Mouse (Mus musculus) embryonic facial prominence, embryonic 12.5 days (tissue): Measurements from ENCODE around the gene Tnnc2. TPM values are rescaled to one million over a fixed set of nuclear protein-coding genes. Genes with fewer than 3 reads are reported as not detected.

Experiments
- ATAC-seq: fragments of 200-750 bp; cut with Nextera tagmentation; 2 replicates; pipeline ENCODE4 v1.8.0; 2017; ENCODE audit not compliant: insufficient number of reproducible peaks, insufficient read depth, low FRiP score, low TSS enrichment
- H3K27ac ChIP-seq: fragments of 300-500 bp; sonication (generic); 2 replicates; pipeline ENCODE4 v1.5.1; 2016; ENCODE audit warnings: mild to moderate bottlenecking
- H3K27me3 ChIP-seq: fragments of 300-500 bp; sonication (generic); 2 replicates; pipeline ENCODE4 v1.6.1; 2016; ENCODE audit warnings: mild to moderate bottlenecking, moderate library complexity
- H3K36me3 ChIP-seq: fragments of 300-500 bp; sonication (generic); 2 replicates; pipeline ENCODE4 v1.6.1; 2016; ENCODE audit warnings: mild to moderate bottlenecking
- H3K4me1 ChIP-seq: fragments of 300-500 bp; sonication (generic); 2 replicates; pipeline ENCODE4 v1.6.1; 2016
- H3K4me2 ChIP-seq: fragments of 300-500 bp; sonication (generic); replicated peaks from 2 replicates; pipeline ENCODE4 v1.6.1; 2016; ENCODE audit warnings: mild to moderate bottlenecking, moderate library complexity
- H3K4me3 ChIP-seq: fragments of 300-500 bp; sonication (generic); 2 replicates; pipeline ENCODE4 v1.5.1; 2016; ENCODE audit warnings: mild to moderate bottlenecking
- H3K9ac ChIP-seq: fragments of 300-500 bp; sonication (generic); 2 replicates; pipeline ENCODE4 v1.6.1; 2016; ENCODE audit warnings: mild to moderate bottlenecking, moderate library complexity
- H3K9me3 ChIP-seq: fragments of 300-500 bp; sonication (generic); 2 replicates; pipeline ENCODE4 v1.6.1; 2016; ENCODE audit warnings: mild to moderate bottlenecking, moderate library complexity
- WGBS: fragments of 180-500 bp; shearing (Covaris S2); methylation state at CpG from one replicate; pipeline ENCODE4 v1.1.7; 2016; 5-methylcytosine and 5-hydroxymethylcytosine counted together
- polyA plus RNA-seq: library from polyadenylated mRNA; unstranded; fragments of >200 nt; fragmentation: Nextera tagmentation; extraction: Ambion mirVana; gene quantifications from 2 replicates; pipeline ENCODE4 v1.2.1, GENCODE M21; 2016

Tnnc2 gene
- polyA plus RNA-seq, 1 experiment from 2014 or later = 40.6 TPM

- Histone ChIP-seq H3K36me3 (0 out of 2 replicates have a peak, but pooled peaks cover 4% of the 10 kb centered on the region), H3K4me2 (peak overlapping the region; percentile 64), H3K4me3 (peak overlapping the region; percentile 57), H3K27me3 (no peaks in the 10 kb centered on the region), H3K4me1 (peaks cover 15% of the 10 kb centered on the region; the same call in 1 of the 2 replicates), H3K9me3 (no peaks in the 10 kb centered on the region), H3K27ac (peak overlapping the region; percentile 67), H3K9ac (peak overlapping the region; percentile 78)
- no peak for ATAC-seq
- WGBS = 16% methylated on average over 7 of the region's 7 CpGs
Measured at GRCm38 (mm10) chr2:164784869-164785420, 5.2 kb upstream of the Tnnc2 start.

GRCm38 (mm10) chr2:164783926-164784581 lies 4.3 kb upstream of the Tnnc2 start:
- no peak for ATAC-seq
- peak overlapping the region; percentile 64; the same call in 1 of the 2 replicates for H3K4me2 ChIP-seq

DNA sequence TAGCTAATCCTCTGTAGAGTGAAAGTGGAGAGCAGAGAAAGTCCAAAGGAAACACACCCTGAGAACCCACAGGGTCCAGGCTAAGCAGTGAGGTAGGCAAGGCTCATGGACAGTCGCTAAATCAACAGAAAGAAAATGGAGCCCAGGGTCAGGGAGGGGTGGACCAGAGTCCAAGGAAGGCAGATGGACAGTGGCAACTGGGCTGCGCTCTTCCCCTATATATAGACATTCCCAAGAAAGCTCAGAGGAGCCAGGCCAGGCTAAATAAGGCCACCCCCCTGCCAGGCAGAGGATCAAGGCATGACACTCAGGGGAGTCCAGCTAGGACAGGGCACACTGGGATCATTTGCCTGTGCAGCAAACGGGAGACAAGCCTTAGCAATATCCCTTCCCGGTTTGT lies 2.1 kb upstream of the Tnnc2 start:
- Histone ChIP-seq H3K27me3 (0 out of 2 replicates have a peak, but pooled peaks cover 2% of the 10 kb centered on the region), H3K9ac (no peak overlapping the region), H3K36me3 (no peaks in the 10 kb centered on the region), H3K27ac (no peak overlapping the region), H3K4me1 (peaks cover 12% of the 10 kb centered on the region; the same call in 1 of the 2 replicates), H3K4me3 (no peak overlapping the region), H3K9me3 (no peaks in the 10 kb centered on the region), H3K4me2 (no peak overlapping the region)
- no peak for ATAC-seq
- WGBS = 63% methylated on average over 4 of the region's 4 CpGs

More at GRCm38 (mm10) chr2:164783926-164784581, 4.3 kb upstream of the Tnnc2 start:
- H3K9me3 ChIP-seq = no peaks in the 10 kb centered on the region
- 0 out of 2 replicates have a peak, but pooled peaks cover 4% of the 10 kb centered on the region for H3K36me3 ChIP-seq
- peaks cover 15% of the 10 kb centered on the region; the same call in 1 of the 2 replicates for H3K4me1 ChIP-seq
- no peak overlapping the region for H3K27ac ChIP-seq
- no peak overlapping the region for H3K9ac ChIP-seq
- WGBS = 71% methylated on average over 7 of the region's 7 CpGs
- no peaks in the 10 kb centered on the region for H3K27me3 ChIP-seq
- H3K4me3 ChIP-seq = no peak overlapping the region

- 70% methylated on average over 7 of the region's 7 CpGs for WGBS
- H3K4me2 ChIP-seq = no peak overlapping the region
- H3K9ac ChIP-seq = no peak overlapping the region
- H3K27me3 ChIP-seq = 0 out of 2 replicates have a peak, but pooled peaks cover 4% of the 10 kb centered on the region
- no peaks in the 10 kb centered on the region for H3K9me3 ChIP-seq
- no peaks in the 10 kb centered on the region for H3K36me3 ChIP-seq
- no peaks in the 10 kb centered on the region for H3K4me1 ChIP-seq
- H3K4me3 ChIP-seq = no peak overlapping the region
- ATAC-seq = no peak
- H3K27ac ChIP-seq = no peak overlapping the region
Measured at GRCm38 (mm10) chr2:164778809-164779208, 958 bp downstream of the Tnnc2 start.

DNA sequence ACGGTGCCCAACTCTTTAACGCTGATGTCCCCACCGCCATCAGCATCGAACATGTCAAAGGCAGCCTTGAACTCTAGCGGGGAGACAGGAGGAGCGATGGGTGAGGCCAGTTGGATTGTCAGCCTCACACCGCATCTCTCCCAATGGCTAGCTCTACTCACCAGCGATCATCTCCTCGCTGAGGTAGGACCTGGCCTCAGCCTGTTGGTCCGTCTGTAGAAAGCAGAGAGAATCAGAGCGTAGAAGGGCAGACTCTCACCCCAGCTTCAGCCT lies 1.8 kb downstream of the Tnnc2 start:
- ATAC-seq = no peak
- no peak overlapping the region for H3K4me3 ChIP-seq
- H3K9me3 ChIP-seq = no peaks in the 10 kb centered on the region
- no peaks in the 10 kb centered on the region for H3K4me1 ChIP-seq
- 0 out of 2 replicates have a peak, but pooled peaks cover 4% of the 10 kb centered on the region for H3K27me3 ChIP-seq
- 92% methylated on average over 11 of the region's 11 CpGs for WGBS
- H3K27ac ChIP-seq = no peak overlapping the region
- H3K4me2 ChIP-seq = no peak overlapping the region
- H3K36me3 ChIP-seq = peaks cover 2% of the 10 kb centered on the region; the same call in 1 of the 2 replicates
- H3K9ac ChIP-seq = no peak overlapping the region

DNA sequence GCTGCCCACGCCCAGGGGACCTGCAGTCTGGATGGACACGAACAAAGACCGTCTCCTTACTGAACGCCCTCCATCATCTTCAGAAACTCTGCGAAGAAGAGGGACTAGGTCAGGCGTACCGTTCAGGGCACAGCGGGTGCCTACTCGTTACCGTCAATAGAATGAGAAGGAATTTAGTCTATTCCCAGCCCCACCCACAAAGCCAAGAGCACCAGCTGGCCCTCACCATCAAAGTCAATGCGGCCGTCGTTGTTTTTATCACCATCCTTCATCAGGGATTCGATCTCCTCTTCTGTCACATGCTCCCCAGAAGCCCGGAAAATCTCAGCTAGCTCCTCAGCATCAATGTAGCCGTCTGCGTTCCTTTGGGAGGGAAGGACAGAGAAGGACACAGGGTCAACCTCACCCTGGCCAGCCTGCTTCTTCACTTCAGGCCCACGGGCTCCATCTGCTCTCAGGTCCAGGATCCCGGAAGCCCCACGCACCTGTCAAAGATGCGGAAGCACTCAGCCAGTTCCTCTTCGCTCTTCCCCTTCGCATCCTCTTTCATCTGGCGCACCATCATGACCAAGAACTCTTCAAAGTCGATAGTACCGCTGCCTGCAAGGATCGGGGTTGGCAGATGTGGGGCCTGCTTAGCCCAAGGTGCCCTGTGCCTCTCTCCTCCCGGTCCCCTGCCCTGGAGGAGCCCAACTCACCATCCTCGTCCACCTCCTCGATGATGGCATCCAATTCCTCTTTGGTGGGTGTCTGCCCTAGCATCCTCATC lies 2.3 kb downstream of the Tnnc2 start:
- no peak overlapping the region for H3K4me2 ChIP-seq

DNA sequence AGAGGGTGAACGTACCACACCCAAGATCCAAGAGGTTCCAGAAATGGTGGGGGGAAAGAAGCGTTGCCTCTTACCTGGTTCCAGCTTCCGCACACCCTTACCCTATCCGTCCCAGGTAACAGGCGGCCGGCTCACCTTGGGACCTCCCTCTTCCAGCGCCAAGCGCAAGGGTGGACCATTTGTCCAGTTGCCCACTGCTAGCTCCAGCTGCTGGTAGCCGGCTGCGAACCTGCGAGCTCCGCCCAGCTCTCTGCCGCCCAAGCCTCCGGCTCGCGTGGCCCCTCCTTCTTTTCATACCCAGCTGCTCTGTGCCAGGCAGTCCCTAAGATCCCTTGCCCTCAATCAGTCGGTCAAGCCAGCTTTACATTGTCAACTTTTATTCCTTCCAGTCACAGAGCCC lies 3.0 kb downstream of the Tnnc2 start:
- Histone ChIP-seq H3K4me1 (peaks cover 6% of the 10 kb centered on the region), H3K4me2 (no peak overlapping the region), H3K9ac (no peak overlapping the region), H3K27me3 (0 out of 2 replicates have a peak, but pooled peaks cover 4% of the 10 kb centered on the region), H3K36me3 (peaks cover 12% of the 10 kb centered on the region), H3K27ac (no peak overlapping the region), H3K9me3 (no peaks in the 10 kb centered on the region), H3K4me3 (no peak overlapping the region)
- WGBS = 66% methylated on average over 17 of the region's 17 CpGs
- no peak for ATAC-seq

More for the DNA sequence above, 2.3 kb downstream of the Tnnc2 start:
- no peak overlapping the region for H3K27ac ChIP-seq
- no peak overlapping the region for H3K4me3 ChIP-seq
- peaks cover under 1% of the 10 kb centered on the region; the same call in 1 of the 2 replicates for H3K4me1 ChIP-seq
- no peaks in the 10 kb centered on the region for H3K9me3 ChIP-seq
- WGBS = 84% methylated on average over 30 of the region's 30 CpGs
- H3K27me3 ChIP-seq = 0 out of 2 replicates have a peak, but pooled peaks cover 4% of the 10 kb centered on the region
- H3K36me3 ChIP-seq = peaks cover 5% of the 10 kb centered on the region; the same call in 1 of the 2 replicates
- ATAC-seq = no peak
- no peak overlapping the region for H3K9ac ChIP-seq

DNA sequence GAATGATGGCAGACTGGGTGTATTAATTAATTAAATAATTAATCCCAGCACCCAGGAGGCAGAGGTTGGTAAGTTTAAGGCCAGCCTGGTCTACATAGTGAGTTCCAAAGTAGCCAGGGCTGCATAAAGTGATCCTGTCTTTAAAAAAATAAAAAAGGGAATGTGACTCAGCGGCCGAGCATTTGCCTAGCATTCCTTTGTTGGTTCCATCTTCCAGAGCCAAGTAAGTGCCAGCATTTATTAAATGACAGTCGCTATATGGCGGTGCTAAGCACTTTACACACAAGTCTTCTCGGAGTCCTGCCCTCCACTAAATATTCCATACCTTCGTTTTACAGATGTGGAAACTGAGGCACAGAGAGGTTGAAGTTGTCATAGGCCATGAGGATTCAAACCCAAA lies 3.6 kb downstream of the Tnnc2 start:
- Histone ChIP-seq H3K9ac (no peak overlapping the region), H3K4me3 (no peak overlapping the region), H3K4me1 (peaks cover 12% of the 10 kb centered on the region), H3K9me3 (no peaks in the 10 kb centered on the region), H3K27me3 (0 out of 2 replicates have a peak, but pooled peaks cover 4% of the 10 kb centered on the region), H3K4me2 (no peak overlapping the region), H3K36me3 (peaks cover 18% of the 10 kb centered on the region), H3K27ac (no peak overlapping the region)
- 90% methylated on average over 6 of the region's 6 CpGs for WGBS
- no peak for ATAC-seq

DNA sequence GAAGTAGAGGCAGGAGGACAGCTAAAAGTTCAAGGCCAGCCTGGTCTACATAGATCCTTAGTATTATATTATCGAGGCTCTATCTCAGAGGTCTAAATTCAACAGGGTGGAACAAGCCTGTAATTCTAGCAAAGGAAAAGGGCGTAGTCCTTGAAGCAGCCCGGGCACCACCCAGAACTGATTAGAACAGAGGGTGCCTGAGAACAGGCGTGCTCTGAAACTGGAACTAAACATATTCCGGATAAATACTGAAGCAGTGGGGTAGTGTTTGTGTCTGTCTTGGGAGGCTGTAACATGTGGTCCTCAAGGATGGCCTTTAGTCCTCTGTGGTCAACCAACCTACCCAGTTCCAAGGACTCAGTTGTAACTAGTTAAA lies 5.8 kb downstream of the Tnnc2 start:
- Histone ChIP-seq H3K4me1 (peaks cover 23% of the 10 kb centered on the region), H3K4me2 (no peak overlapping the region), H3K27me3 (0 out of 2 replicates have a peak, but pooled peaks cover 4% of the 10 kb centered on the region), H3K9me3 (no peaks in the 10 kb centered on the region), H3K27ac (no peak overlapping the region), H3K36me3 (peaks cover 21% of the 10 kb centered on the region), H3K9ac (no peak overlapping the region), H3K4me3 (no peak overlapping the region)
- no peak for ATAC-seq
- WGBS = 87% methylated on average over 5 of the region's 5 CpGs

- no peak for ATAC-seq
- H3K4me1 ChIP-seq = peaks cover 23% of the 10 kb centered on the region
- 0 out of 2 replicates have a peak, but pooled peaks cover 4% of the 10 kb centered on the region for H3K27me3 ChIP-seq
- H3K36me3 ChIP-seq = peaks cover 21% of the 10 kb centered on the region
- no peak overlapping the region for H3K27ac ChIP-seq
- H3K9ac ChIP-seq = no peak overlapping the region
- WGBS = 78% methylated on average over 14 of the region's 14 CpGs
- no peak overlapping the region for H3K4me2 ChIP-seq
- no peaks in the 10 kb centered on the region for H3K9me3 ChIP-seq
- H3K4me3 ChIP-seq = no peak overlapping the region
Measured at GRCm38 (mm10) chr2:164773229-164773988, 6.4 kb downstream of the Tnnc2 start.

DNA sequence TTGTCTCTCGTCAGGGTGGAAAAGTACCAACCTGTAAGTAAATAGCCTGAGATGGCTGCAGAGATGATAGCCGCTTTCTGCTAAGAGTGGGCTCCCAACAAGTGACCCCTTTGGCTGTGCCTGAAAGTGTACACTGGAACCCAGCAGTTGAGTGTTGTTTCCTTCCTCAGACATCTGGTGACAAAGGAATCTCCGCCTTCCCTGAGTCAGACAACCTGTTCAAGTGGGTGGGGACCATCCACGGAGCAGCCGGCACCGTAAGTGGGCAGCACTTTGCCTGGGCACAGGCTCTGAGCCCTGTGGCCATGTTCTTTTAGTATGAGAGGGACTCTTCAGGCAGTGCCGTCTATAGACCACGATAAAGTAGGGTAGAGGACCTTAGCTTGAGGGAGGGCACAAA lies 8.6 kb downstream of the Tnnc2 start:
- peaks cover 23% of the 10 kb centered on the region for H3K4me1 ChIP-seq
- no peak for ATAC-seq
- peak overlapping the region; percentile 79; the same call in 1 of the 2 replicates for H3K9ac ChIP-seq
- H3K36me3 ChIP-seq = peaks cover 42% of the 10 kb centered on the region
- no peaks in the 10 kb centered on the region for H3K27me3 ChIP-seq
- 83% methylated on average over 8 of the region's 8 CpGs for WGBS
- H3K27ac ChIP-seq = 0 out of 2 replicates have a peak overlapping the region, but pooled peaks have one; percentile 30
- no peaks in the 10 kb centered on the region for H3K9me3 ChIP-seq
- H3K4me3 ChIP-seq = peak overlapping the region; percentile 91
- peak overlapping the region; percentile 80 for H3K4me2 ChIP-seq
